Mouse (Mus musculus): Measurements from ENCODE around the gene Gm525. TPM values are rescaled to one million over a fixed set of nuclear protein-coding genes. Genes with fewer than 3 reads are reported as not detected.
A peak's percentile ranks its signal among the peaks of the same experiment; 100 is the strongest.
"Not testable (repeated sequence)": the region's sequence is repeated elsewhere in the genome, so short reads cannot be mapped to it uniquely, and the experiment has no call there.

The Gm525 gene
- total RNA-seq, 2 experiments from 2014 or later: 0.56 TPM; not detected in 1

GRCm38 (mm10) chr11:89090359-89090758 is 16.7 kb downstream of the Gm525 start:
- not testable (repeated sequence) for DNase-seq (ENCODE audit: low spot score in 2 of 2)

DNA sequence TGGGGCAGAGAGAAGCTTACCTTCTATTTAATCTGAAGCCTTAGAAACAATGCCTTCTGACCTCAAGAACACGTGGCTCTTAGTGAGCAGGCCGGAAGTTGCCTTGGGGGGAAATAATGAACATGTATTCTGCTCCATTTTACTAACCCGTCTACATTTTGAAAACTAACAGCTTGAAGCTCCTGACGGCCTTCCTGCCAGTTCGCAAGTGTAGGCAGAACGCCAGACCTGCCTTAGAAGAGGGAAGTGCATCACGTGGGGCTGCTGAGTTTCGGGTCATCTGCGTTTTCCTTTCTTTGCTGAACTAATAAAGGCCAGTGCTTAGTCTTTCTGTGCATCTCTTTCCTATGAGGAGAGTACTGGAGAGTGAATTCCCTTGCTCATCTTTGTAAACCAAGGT is 19.1 kb downstream of the Gm525 start:
- DNase-seq (ENCODE audit: low spot score in 2 of 2): peak in 1 of 2 experiments; percentile 22

DNA sequence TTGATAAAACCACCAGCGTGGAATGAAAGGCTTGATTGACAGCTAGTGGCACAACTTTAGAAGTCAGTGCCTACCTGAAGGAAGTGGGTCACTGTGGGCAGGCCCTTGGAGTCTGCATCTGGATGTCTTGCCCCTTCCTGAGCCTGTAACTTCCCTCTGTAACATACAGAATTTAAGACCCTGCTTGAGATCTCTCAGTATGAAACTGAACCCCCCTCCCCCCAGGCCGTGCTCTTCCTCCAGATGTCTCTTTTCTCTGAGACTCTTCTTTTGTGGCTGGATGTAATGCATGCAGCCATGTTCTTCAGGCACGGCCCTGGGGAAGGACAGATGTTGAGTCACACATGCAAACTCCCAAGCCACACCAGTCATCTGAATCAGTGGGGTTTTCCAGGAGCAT is 21.7 kb downstream of the Gm525 start:
- DNase-seq (ENCODE audit: low spot score in 2 of 2): no peak

DNA sequence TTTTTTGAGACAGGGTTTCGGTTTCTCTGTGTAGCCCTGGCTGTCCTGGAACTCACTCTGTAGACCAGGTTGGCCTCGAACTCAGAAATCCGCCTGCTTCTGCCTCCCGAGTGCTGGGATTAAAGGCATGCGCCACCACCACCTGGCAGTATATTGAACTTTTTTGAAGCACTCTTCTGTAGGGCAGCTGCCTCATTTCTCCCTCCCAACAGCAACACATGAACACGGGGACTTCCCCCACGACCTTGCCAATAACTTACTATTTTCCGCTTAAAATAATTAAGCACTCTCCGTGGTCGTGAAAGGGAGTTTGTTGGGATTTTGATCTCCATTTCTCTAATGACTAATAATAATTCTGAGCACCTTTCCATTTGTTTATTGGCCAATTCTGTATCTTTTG is 23.7 kb downstream of the Gm525 start:
- not testable (repeated sequence) for DNase-seq (ENCODE audit: low spot score in 2 of 2)

DNA sequence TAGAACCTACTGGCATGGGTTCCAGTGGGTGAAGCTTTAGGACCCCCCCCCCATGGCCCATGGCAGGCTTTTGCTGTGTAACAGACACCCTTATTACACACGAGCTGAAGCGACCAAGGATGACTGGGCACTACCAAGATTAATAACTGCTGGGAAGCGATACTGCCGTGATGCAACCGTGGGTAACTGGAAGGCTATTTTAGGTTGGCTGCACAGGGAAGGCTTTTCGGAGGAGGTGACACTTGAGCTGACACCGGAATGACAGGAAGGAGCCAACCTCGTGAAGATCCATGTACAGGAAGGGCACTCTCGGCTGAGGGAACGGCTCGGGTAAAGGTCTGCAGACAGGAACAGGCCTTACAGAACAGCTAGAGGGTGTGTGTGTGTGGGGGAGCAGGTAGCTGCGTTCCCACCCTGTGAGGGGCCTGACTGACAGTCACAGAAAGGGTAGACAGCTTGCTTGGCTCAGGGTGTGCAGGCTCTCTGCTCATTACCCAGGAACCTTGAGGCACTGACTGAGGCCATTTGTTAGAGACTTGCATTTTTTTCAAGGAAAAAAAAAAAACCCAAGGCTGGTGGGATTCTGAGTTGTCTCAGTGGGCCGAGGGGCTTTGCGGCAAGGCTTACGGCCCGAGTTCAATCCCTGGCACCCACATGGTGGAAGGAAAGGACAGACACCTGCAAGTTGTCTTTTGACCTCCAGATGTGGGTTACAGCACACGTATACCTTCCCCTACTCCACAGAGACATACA is 24.6 kb downstream of the Gm525 start:
- no peak for DNase-seq (ENCODE audit: low spot score in 2 of 2)

DNA sequence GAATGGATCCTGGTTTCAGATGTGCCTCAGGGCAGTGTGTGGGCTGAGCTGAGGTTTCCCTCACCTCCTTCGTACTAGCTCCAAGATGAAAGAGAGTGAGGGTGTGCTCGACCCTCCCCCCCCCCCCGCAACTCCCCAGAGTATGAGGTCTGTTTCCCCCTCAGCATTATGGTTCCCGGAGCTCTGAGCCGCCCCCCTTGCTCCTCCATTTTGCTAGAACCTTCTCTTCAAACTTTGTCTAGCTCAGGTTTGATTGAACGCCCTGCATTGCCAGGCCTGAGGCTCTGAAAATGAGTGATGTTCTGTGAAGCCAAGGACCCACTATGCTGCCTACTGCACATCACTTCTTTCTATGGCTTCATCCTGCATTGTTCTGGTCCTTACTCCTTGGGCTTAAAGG is 25.3 kb downstream of the Gm525 start:
- no peak for DNase-seq (ENCODE audit: low spot score in 2 of 2)

- peak; percentile 82 to 83 for DNase-seq (ENCODE audit: low spot score in 2 of 2)
These were observed 26.8 kb downstream of the Gm525 start for GRCm38 (mm10) chr11:89100403-89100802.

GRCm38 (mm10) chr11:89100826-89101321 is 27.2 kb downstream of the Gm525 start:
- DNase-seq (ENCODE audit: low spot score in 2 of 2): peak; percentile 21 to 49

DNA sequence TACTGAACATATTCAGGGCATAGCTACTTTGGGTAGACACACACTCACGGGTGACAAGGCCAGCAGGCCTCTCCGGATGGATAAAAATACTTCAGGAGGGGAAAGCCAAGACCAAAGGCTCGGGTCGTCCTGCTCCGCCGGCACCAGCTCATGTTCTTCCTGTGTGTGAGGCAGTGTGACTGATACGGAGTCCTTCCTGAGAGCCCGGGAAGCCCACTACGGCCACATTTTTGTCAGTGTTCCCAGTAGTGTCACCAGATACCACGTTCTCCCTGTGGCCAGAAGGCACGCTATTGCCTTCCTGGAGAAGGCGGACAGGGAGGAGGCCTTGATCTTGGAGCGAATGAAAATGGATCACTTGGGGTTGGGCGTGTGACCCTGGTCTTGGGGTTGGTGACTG is 29.5 kb downstream of the Gm525 start:
- DNase-seq (ENCODE audit: low spot score in 2 of 2): peak in 1 of 2 experiments; percentile 20

DNA sequence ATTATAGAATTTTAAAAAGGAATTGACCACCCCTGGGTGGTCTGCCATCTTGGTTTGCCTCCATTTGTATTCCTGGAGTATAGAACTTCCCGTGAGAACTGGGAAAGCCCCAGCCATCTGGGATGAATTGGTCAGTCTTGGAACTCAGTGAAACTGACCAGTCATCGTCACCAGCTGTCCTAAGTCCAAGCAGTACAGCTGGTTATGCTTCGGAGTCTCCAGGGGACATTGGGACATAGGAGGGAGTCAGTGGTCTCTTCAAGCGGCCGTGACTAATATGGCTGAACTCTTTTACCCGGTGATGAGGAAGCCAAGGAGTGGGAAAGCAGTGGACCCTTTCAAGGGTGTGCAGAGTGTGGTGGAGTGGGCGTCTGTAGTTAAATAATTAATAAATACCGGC is 31.6 kb downstream of the Gm525 start:
- DNase-seq (ENCODE audit: low spot score in 2 of 2): no peak

DNA sequence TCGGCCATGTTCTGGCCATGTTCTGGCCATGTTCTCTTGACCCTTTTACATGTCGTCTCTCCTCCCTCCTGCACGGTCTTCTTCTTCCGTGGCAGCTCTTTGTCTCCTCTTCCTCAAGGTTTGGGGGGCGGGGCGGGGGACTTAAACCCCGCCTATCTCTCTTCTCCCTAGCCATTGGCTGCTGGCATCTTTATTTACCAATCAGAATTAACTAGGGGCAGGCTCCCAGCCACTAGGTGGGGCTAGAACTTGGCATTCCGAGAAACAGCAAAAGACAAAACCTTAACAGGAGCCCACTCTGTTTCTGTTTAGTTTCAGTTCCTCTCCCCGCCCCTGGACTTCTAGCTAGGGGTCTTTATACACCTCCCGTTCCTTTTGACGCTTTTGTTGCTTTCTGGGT is 32.2 kb downstream of the Gm525 start:
- DNase-seq (ENCODE audit: low spot score in 2 of 2): no peak

GRCm38 (mm10) chr11:89107180-89107807 is 33.7 kb downstream of the Gm525 start:
- no peak for DNase-seq (ENCODE audit: low spot score in 2 of 2)

GRCm38 (mm10) chr11:89124411-89124810 is 50.8 kb downstream of the Gm525 start:
- no peak for DNase-seq (ENCODE audit: low spot score in 2 of 2)

- DNase-seq (ENCODE audit: low spot score in 2 of 2): no peak
These were observed 57.2 kb downstream of the Gm525 start for GRCm38 (mm10) chr11:89130856-89131255.

- DNase-seq (ENCODE audit: low spot score in 2 of 2): no peak
These were observed 58.8 kb downstream of the Gm525 start for GRCm38 (mm10) chr11:89132406-89132805.

- no peak for DNase-seq (ENCODE audit: low spot score in 2 of 2)
These were observed 60.6 kb downstream of the Gm525 start for GRCm38 (mm10) chr11:89134211-89134610.

GRCm38 (mm10) chr11:89137915-89138314 is 64.3 kb downstream of the Gm525 start:
- DNase-seq (ENCODE audit: low spot score in 2 of 2): no peak

Other genes starting within 250 kb of the Gm525 start
- gene Akap1, start 209.3 kb upstream of the Gm525 start, total RNA-seq (2021): 10 to 100 TPM; 85.1 to 86.5 TPM
- 10 to 100 TPM; 37.2 to 44.1 TPM for gene Scpep1, start 118.4 kb upstream of the Gm525 start, total RNA-seq (2021)
- not detected for gene Elobl, start 106.9 kb upstream of the Gm525 start, total RNA-seq (2021)
- 1 to 10 TPM; 8.9 to 10.0 TPM for gene Coil, start 103.6 kb upstream of the Gm525 start, total RNA-seq (2021)
- gene Trim25, start 74.5 kb upstream of the Gm525 start, total RNA-seq (2021): 10 to 100 TPM; 27.9 to 32.3 TPM
- gene Dgke, start 7.0 kb upstream of the Gm525 start, total RNA-seq (2021): 1 to 10 TPM; 4.6 to 4.9 TPM
- 1 to 10 TPM; 4.2 to 5.6 TPM for gene Nog, start 228.5 kb downstream of the Gm525 start, total RNA-seq (2021)